Mouse (Mus musculus) MEL (cell line): ENCODE data around the gene Zmiz1. TPM values are rescaled to one million over a fixed set of nuclear protein-coding genes. Genes with fewer than 3 reads are reported as not detected.

Source experiments
- DNase-seq: peaks from one replicate; pipeline ENCODE4 v3.0.0; 2011; ENCODE audit warnings: low read depth, low spot score
- H3K27ac ChIP-seq: 2 replicates; pipeline ENCODE4 v1.5.1; 2012; ENCODE audit warnings: low read depth, mild to moderate bottlenecking, control low read depth, low read length, moderate library complexity; ENCODE audit not compliant: control insufficient read depth
- H3K27me3 ChIP-seq, 2 experiments: fragments of 150-350 bp in 1 of 2; sonication (generic) in 1 of 2; 2 replicates each; pipeline ENCODE4 v1.6.1; 2012; ENCODE audit warnings: low read length in 2 of 2, mild to moderate bottlenecking in 2 of 2, improper control_type of control experiment in 1 of 2, moderate library complexity in 1 of 2; ENCODE audit not compliant: insufficient read depth in 2 of 2, control insufficient read depth in 1 of 2
- H3K36me3 ChIP-seq, 2 experiments: 2 replicates each; pipeline ENCODE4 v1.6.1; 2012 to 2014; ENCODE audit warnings: low read length in 2 of 2, improper control_type of control experiment in 1 of 2, inconsistent platforms in 1 of 2, mild to moderate bottlenecking in 1 of 2; ENCODE audit not compliant: insufficient read depth in 2 of 2, control insufficient read depth in 1 of 2
- H3K4me1 ChIP-seq, 2 experiments: fragments of 150-350 bp in 1 of 2; sonication (generic) in 1 of 2; 2 replicates each; pipeline ENCODE4 v1.6.1; 2012; ENCODE audit warnings: low read length in 2 of 2, improper control_type of control experiment in 1 of 2, mild to moderate bottlenecking in 1 of 2; ENCODE audit not compliant: insufficient read depth in 2 of 2, control insufficient read depth in 1 of 2
- H3K4me3 ChIP-seq, 2 experiments: fragments of 150-350 bp in 1 of 2; sonication (generic) in 1 of 2; 2 replicates each; pipeline ENCODE4 v1.5.1; 2012; ENCODE audit warnings: low read depth in 2 of 2, low read length in 2 of 2, mild to moderate bottlenecking in 2 of 2, moderate library complexity in 2 of 2, control low read depth in 1 of 2, improper control_type of control experiment in 1 of 2; ENCODE audit not compliant: control insufficient read depth in 1 of 2, insufficient read depth in 1 of 2
- H3K79me2 ChIP-seq: 2 replicates; pipeline ENCODE4 v1.6.1; 2012; ENCODE audit warnings: mild to moderate bottlenecking, low read length, moderate library complexity; ENCODE audit not compliant: control insufficient read depth, poor library complexity, insufficient read depth
- H3K9ac ChIP-seq: 2 replicates; pipeline ENCODE4 v1.6.1; 2012; ENCODE audit warnings: low read depth, mild to moderate bottlenecking, control low read depth, low read length, moderate library complexity; ENCODE audit not compliant: control insufficient read depth, poor library complexity, severe bottlenecking
- H3K9me3 ChIP-seq: fragments of 150-350 bp; sonication (generic); replicated peaks from 2 replicates; pipeline ENCODE4 v1.6.1; 2012; ENCODE audit warnings: mild to moderate bottlenecking, low read length, improper control_type of control experiment, moderate library complexity; ENCODE audit not compliant: insufficient read depth
- BHLHE40 ChIP-seq: IDR thresholded peaks from 2 replicates; pipeline ENCODE4 v1.6.1; 2012; ENCODE audit warnings: low read depth, mild to moderate bottlenecking, inconsistent platforms, low read length, improper control_type of control experiment, borderline replicate concordance
- CHD1 ChIP-seq: IDR thresholded peaks from 2 replicates; pipeline ENCODE4 v1.6.1; 2012; ENCODE audit warnings: low read depth, mild to moderate bottlenecking, inconsistent platforms, low read length, improper control_type of control experiment
- CHD2 ChIP-seq: IDR thresholded peaks from 2 replicates; pipeline ENCODE4 v1.6.1; 2011; ENCODE audit warnings: low read length, improper control_type of control experiment
- CTCF ChIP-seq, 3 experiments: IDR thresholded peaks in 2 of 3; conservative IDR thresholded peaks in 1 of 3; 2 replicates each; pipeline ENCODE4 v1.5.1; 2011 to 2012; ENCODE audit warnings: low read length in 3 of 3, low read depth in 2 of 3, mild to moderate bottlenecking in 2 of 3, improper control_type of control experiment in 1 of 3, inconsistent platforms in 1 of 3, mixed read lengths in 1 of 3, moderate library complexity in 1 of 3; ENCODE audit not compliant: control insufficient read depth in 1 of 3, insufficient read depth in 1 of 3, poor library complexity in 1 of 3, severe bottlenecking in 1 of 3
- E2F4 ChIP-seq: IDR thresholded peaks from 2 replicates; pipeline ENCODE4 v1.6.1; 2011; ENCODE audit warnings: low read depth, low read length, improper control_type of control experiment, borderline replicate concordance
- ELF1 ChIP-seq: IDR thresholded peaks from 2 replicates; pipeline ENCODE4 v1.6.1; 2014; ENCODE audit warnings: low read depth, mild to moderate bottlenecking, inconsistent platforms, low read length, improper control_type of control experiment, moderate library complexity
- EP300 ChIP-seq, 2 experiments: IDR thresholded peaks; 2 replicates each; pipeline ENCODE4 v1.6.1; 2011; ENCODE audit warnings: improper control_type of control experiment in 2 of 2, low read length in 2 of 2, low read depth in 1 of 2, mild to moderate bottlenecking in 1 of 2
- ETS1 ChIP-seq: IDR thresholded peaks from 2 replicates; pipeline ENCODE4 v1.6.1; 2012; ENCODE audit warnings: low read depth, mild to moderate bottlenecking, inconsistent platforms, low read length, improper control_type of control experiment, moderate library complexity
- GABPA ChIP-seq: IDR thresholded peaks from 2 replicates; pipeline ENCODE4 v1.6.1; 2012; ENCODE audit warnings: low read depth, mild to moderate bottlenecking, inconsistent platforms, low read length, improper control_type of control experiment, moderate library complexity
- GATA1 ChIP-seq: IDR thresholded peaks from 2 replicates; pipeline ENCODE4 v1.6.1; 2011; ENCODE audit warnings: low read depth, low read length, improper control_type of control experiment
- HCFC1 ChIP-seq: IDR thresholded peaks from 2 replicates; pipeline ENCODE4 v1.6.1; 2012; ENCODE audit warnings: low read depth, mild to moderate bottlenecking, inconsistent platforms, low read length, improper control_type of control experiment, moderate library complexity
- JUND ChIP-seq: IDR thresholded peaks from 2 replicates; pipeline ENCODE4 v1.6.1; 2011; ENCODE audit warnings: low read depth, mild to moderate bottlenecking, improper control_type of control experiment, low read length
- MAFK ChIP-seq: IDR thresholded peaks from 2 replicates; pipeline ENCODE4 v1.6.1; 2011; ENCODE audit warnings: low read depth, mild to moderate bottlenecking, low read length, improper control_type of control experiment, borderline replicate concordance
- MAX ChIP-seq: IDR thresholded peaks from 2 replicates; pipeline ENCODE4 v1.6.1; 2011; ENCODE audit warnings: low read length, improper control_type of control experiment
- MAZ ChIP-seq: IDR thresholded peaks from 2 replicates; pipeline ENCODE4 v1.6.1; 2012; ENCODE audit warnings: low read depth, mild to moderate bottlenecking, inconsistent platforms, low read length, improper control_type of control experiment
- MEF2A ChIP-seq: IDR thresholded peaks from 2 replicates; pipeline ENCODE4 v1.6.1; 2014; ENCODE audit warnings: low read depth, mild to moderate bottlenecking, inconsistent platforms, low read length, improper control_type of control experiment; ENCODE audit not compliant: poor library complexity, insufficient replicate concordance, severe bottlenecking; ENCODE audit errors: extremely low read depth
- MXI1 ChIP-seq: IDR thresholded peaks from 2 replicates; pipeline ENCODE4 v1.6.1; 2011; ENCODE audit warnings: mild to moderate bottlenecking, low read depth, low read length, improper control_type of control experiment
- MYB ChIP-seq: IDR thresholded peaks from 2 replicates; pipeline ENCODE4 v1.6.1; 2011; ENCODE audit warnings: mild to moderate bottlenecking, low read depth, low read length, improper control_type of control experiment
- MYC ChIP-seq: IDR thresholded peaks from 2 replicates; pipeline ENCODE4 v1.6.1; 2011; ENCODE audit warnings: low read depth, mild to moderate bottlenecking, low read length, improper control_type of control experiment, moderate library complexity
- NELFE ChIP-seq: IDR thresholded peaks from 2 replicates; pipeline ENCODE4 v1.6.1; 2011; ENCODE audit warnings: low read depth, low read length, improper control_type of control experiment
- POLR2A ChIP-seq, 2 experiments: IDR thresholded peaks; 2 replicates each; pipeline ENCODE4 v1.6.1; 2011 to 2012; ENCODE audit warnings: low read length in 2 of 2, mild to moderate bottlenecking in 2 of 2, control low read depth in 1 of 2, improper control_type of control experiment in 1 of 2, low read depth in 1 of 2, moderate library complexity in 1 of 2; ENCODE audit not compliant: control insufficient read depth in 1 of 2, insufficient read depth in 1 of 2, poor library complexity in 1 of 2
- POLR2AphosphoS2 ChIP-seq: IDR thresholded peaks from 2 replicates; pipeline ENCODE4 v1.6.1; 2011; ENCODE audit warnings: low read length, improper control_type of control experiment
- POLR2AphosphoS5 ChIP-seq: IDR thresholded peaks from 2 replicates; pipeline ENCODE4 v1.6.1; 2012; ENCODE audit warnings: low read depth, borderline replicate concordance, mild to moderate bottlenecking, inconsistent platforms, low read length, moderate library complexity, mixed read lengths
- RAD21 ChIP-seq: IDR thresholded peaks from 2 replicates; pipeline ENCODE4 v1.6.1; 2011; ENCODE audit warnings: mild to moderate bottlenecking, low read depth, low read length, improper control_type of control experiment
- RCOR1 ChIP-seq: IDR thresholded peaks from 2 replicates; pipeline ENCODE4 v1.6.1; 2012; ENCODE audit warnings: low read depth, mild to moderate bottlenecking, inconsistent platforms, low read length, improper control_type of control experiment
- SIN3A ChIP-seq: IDR thresholded peaks from 2 replicates; pipeline ENCODE4 v1.6.1; 2012; ENCODE audit warnings: low read length, improper control_type of control experiment, inconsistent platforms
- SMC3 ChIP-seq: IDR thresholded peaks from 2 replicates; pipeline ENCODE4 v1.6.1; 2011; ENCODE audit warnings: low read depth, low read length, improper control_type of control experiment
- TBP ChIP-seq: IDR thresholded peaks from 2 replicates; pipeline ENCODE4 v1.8.0; 2011; ENCODE audit warnings: low read depth, low read length, improper control_type of control experiment
- TCF12 ChIP-seq: IDR thresholded peaks from 2 replicates; pipeline ENCODE4 v1.6.1; 2014; ENCODE audit warnings: low read depth, mild to moderate bottlenecking, inconsistent platforms, low read length, improper control_type of control experiment, moderate library complexity
- UBTF ChIP-seq: IDR thresholded peaks from 2 replicates; pipeline ENCODE4 v1.6.1; 2012; ENCODE audit warnings: low read depth, mild to moderate bottlenecking, inconsistent platforms, low read length, improper control_type of control experiment, moderate library complexity, borderline replicate concordance; ENCODE audit not compliant: insufficient read depth
- USF1 ChIP-seq: IDR thresholded peaks from 2 replicates; pipeline ENCODE4 v1.6.1; 2014; ENCODE audit warnings: low read depth, mild to moderate bottlenecking, inconsistent platforms, low read length, improper control_type of control experiment, moderate library complexity
- ZC3H11A ChIP-seq: IDR thresholded peaks from 2 replicates; pipeline ENCODE4 v1.6.1; 2012; ENCODE audit warnings: low read depth, mild to moderate bottlenecking, inconsistent platforms, low read length, improper control_type of control experiment
- ZKSCAN1 ChIP-seq: IDR thresholded peaks from 2 replicates; pipeline ENCODE4 v1.6.1; 2012; ENCODE audit warnings: low read depth, mild to moderate bottlenecking, inconsistent platforms, low read length, improper control_type of control experiment, moderate library complexity
- ZMIZ1 ChIP-seq: IDR thresholded peaks from 2 replicates; pipeline ENCODE4 v1.6.1; 2012; ENCODE audit warnings: low read depth, mild to moderate bottlenecking, inconsistent platforms, low read length, improper control_type of control experiment, moderate library complexity
- ZNF384 ChIP-seq: IDR thresholded peaks from 2 replicates; pipeline ENCODE4 v1.6.1; 2012; ENCODE audit warnings: low read depth, mild to moderate bottlenecking, inconsistent platforms, low read length, improper control_type of control experiment
- polyA plus RNA-seq, 2 experiments: library from polyadenylated mRNA; stranded (reverse) in 1 of 2; unstranded in 1 of 2; fragments of >175 nt in 1 of 2; fragments of >200 nt in 1 of 2; gene quantifications; 2 replicates each; pipeline versions ENCODE4 v1.2.1 to v1.2.4; 2012; ENCODE audit warnings: low replicate concordance in 2 of 2, low read depth in 1 of 2; ENCODE audit not compliant: insufficient read length in 2 of 2, insufficient read depth in 1 of 2, missing spikeins in 1 of 2
- total RNA-seq: library from RNA; depleted of rRNA; stranded (reverse); fragments of 300-350 nt; gene quantifications from 2 replicates; pipeline ENCODE4 v1.2.3, GENCODE M21; 2012

The Zmiz1 gene
- total and polyA plus RNA-seq, 3 experiments, result 2.7 to 19.9 TPM; not detected in 1

GRCm38 (mm10) chr14:25516640-25517591, 57.9 kb downstream of the Zmiz1 start:
- Histone ChIP-seq H3K36me3 (peaks cover 0 to 32% of the 10 kb centered on the region in 2 experiments; a peak in 2 of 4 replicates), H3K27ac (peak overlapping the region; percentile 94), H3K9me3 (no peaks in the 10 kb centered on the region), H3K4me1 (peaks cover 19 to 40% of the 10 kb centered on the region in 2 experiments), H3K4me3 (peak overlapping the region in 1 of 2 experiments; percentile 12; a peak in 1 of 4 replicates), H3K27me3 (no peaks in the 10 kb centered on the region), H3K79me2 (peaks cover 2% of the 10 kb centered on the region), H3K9ac (peak overlapping the region; percentile 55)
- peak; percentile 90 for DNase-seq
- TF ChIP-seq ZC3H11A (no peak), BHLHE40 (no peak), ETS1 (peak; percentile 64), UBTF (no peak), MEF2A (no peak), HCFC1 (0 out of 2 replicates have a peak, but pooled peaks have one; percentile 40), RCOR1 (0 out of 2 replicates have a peak, but pooled peaks have one; percentile 50), SMC3 (no peak), USF1 (no peak), CHD1 (no peak), GABPA (no peak), EP300 (IDR thresholded peaks at IDR 0.05; ENCODE audit: low read depth in 1 of 2, low read length in 2 of 2) (peak; percentile 54 to 92), ELF1 (peak; percentile 59; the same call in 1 of the 2 replicates), ZMIZ1 (peak; percentile 82; the same call in 1 of the 2 replicates), POLR2A (IDR thresholded peaks at IDR 0.05; ENCODE audit: control insufficient read depth in 1 of 2, insufficient read depth in 1 of 2, low read depth in 1 of 2, low read length in 2 of 2, poor library complexity in 1 of 2) (peak in 1 of 2 experiments; percentile 82; a peak in 2 of 4 replicates), CTCF (IDR thresholded peaks at IDR 0.05 in 2 of 3, conservative IDR thresholded peaks at IDR 0.05 in 1 of 3; ENCODE audit: control insufficient read depth in 1 of 3, insufficient read depth in 1 of 3, low read depth in 2 of 3, low read length in 3 of 3, poor library complexity in 1 of 3, severe bottlenecking in 1 of 3) (peak; percentile 18 to 26 (median 26); a peak in 4 of 6 replicates), MXI1 (no peak), RAD21 (no peak), ZNF384 (no peak), SIN3A (no peak; the same call in 1 of the 2 replicates), MAZ (no peak), MYB (peak; percentile 84), TCF12 (peak; percentile 44; the same call in 1 of the 2 replicates), POLR2AphosphoS2 (peak; percentile 50; the same call in 1 of the 2 replicates), MYC (no peak), TBP (0 out of 2 replicates have a peak, but pooled peaks have one; percentile 54), E2F4 (no peak), MAX (peak; percentile 70), NELFE (peak; percentile 71), GATA1 (peak; percentile 56), JUND (no peak), ZKSCAN1 (no peak), POLR2AphosphoS5 (no peak), MAFK (no peak), CHD2 (no peak)
